ENCODE assay signal across 25 mouse cellular contexts in genomic region chr1:160145606-160146005, GRCm38 (mm10). TPM values are rescaled to one million over a fixed set of nuclear protein-coding genes. Genes with fewer than 3 reads are reported as not detected.
DNase-seq lines count a peak whose midpoint lies in the region; ATAC-seq and TF ChIP-seq lines count a peak whose summit lies in the region.
"Had no signal": no experiment of that assay in that cellular context is flagged by ENCODE, and none has a peak within 500 bp of the region (broad histone marks: within the 10 kb centered on the region; RNA-seq: fewer than 3 reads in every experiment).

No protein-coding gene starts in this region.

- no peak overlapping the region for H3K4me2 ChIP-seq in hindbrain, embryonic 12.5 days (replicated peaks)
- no peak overlapping the region for H3K4me2 ChIP-seq in stomach, embryonic 16.5 days (ENCODE audit: low read depth, low read length)
- H3K4me2 ChIP-seq in stomach, postnatal 0 days (replicated peaks; ENCODE audit: low read depth) = no peak overlapping the region
- H3K4me2 ChIP-seq: heart, embryonic 13.5 days; hindbrain, embryonic 14.5 days had no signal

- H3K27me3 ChIP-seq in hindbrain, embryonic 10.5 days (ENCODE audit: insufficient read depth, poor library complexity, severe bottlenecking) = no peaks in the 10 kb centered on the region
- no peaks in the 10 kb centered on the region for H3K27me3 ChIP-seq in hindbrain, embryonic 12.5 days
- no peaks in the 10 kb centered on the region for H3K27me3 ChIP-seq in stomach, embryonic 16.5 days (ENCODE audit: control insufficient read depth, insufficient read depth, low read length)
- no peaks in the 10 kb centered on the region for H3K27me3 ChIP-seq in stomach, postnatal 0 days (ENCODE audit: control insufficient read depth, insufficient read depth, low read length)
- H3K27me3 ChIP-seq: heart, embryonic 13.5 days had no signal

- no peak for TF ChIP-seq EP300 in stomach, postnatal 0 days (optimal IDR thresholded peaks at IDR 0.05)

- DNase-seq in hindbrain, embryonic 10.5 days (ENCODE audit: low spot score) = no peak
- DNase-seq in stomach, postnatal 0 days (ENCODE audit: low spot score) = no peak
- DNase-seq in ES-CJ7 (ENCODE audit: low read depth, low spot score) = peak; percentile 65
- DNase-seq in ZHBTc4 (ENCODE audit: low read depth, low spot score) = peak; percentile 16
- no peak for DNase-seq in cerebellum, postnatal 36 days
- DNase-seq in yolk sac, embryonic 10.5 days (ENCODE audit: low spot score) = no peak
- DNase-seq: adrenal gland, adult 2 months; adrenal gland, postnatal 14 days; cerebellum, adult 11-12 months; cerebellum, adult 8-10 months; cerebellum, postnatal 10 days; gastrocnemius, postnatal 25 days; heart, adult 2 months; heart, postnatal 14 days had no signal

- no peak for TF ChIP-seq CTCF in stomach, postnatal 0 days (IDR thresholded peaks at IDR 0.05; ENCODE audit: low read depth)

- WGBS in hindbrain, embryonic 10.5 days = 73% methylated on average over 3 of the region's 3 CpGs
- WGBS in hindbrain, embryonic 12.5 days = 85% methylated on average over 3 of the region's 3 CpGs
- WGBS in stomach, embryonic 16.5 days = 73% methylated on average over 3 of the region's 3 CpGs
- WGBS in stomach, postnatal 0 days = 66% methylated on average over 3 of the region's 3 CpGs

- H3K27ac ChIP-seq in hindbrain, embryonic 10.5 days = peak overlapping the region; percentile 23; the same call in 1 of the 2 replicates
- no peak overlapping the region for H3K27ac ChIP-seq in hindbrain, embryonic 12.5 days
- no peak overlapping the region for H3K27ac ChIP-seq in stomach, embryonic 16.5 days (ENCODE audit: low read length)
- no peak overlapping the region for H3K27ac ChIP-seq in stomach, postnatal 0 days (replicated peaks)
- H3K27ac ChIP-seq: forebrain, embryonic 10.5 days; heart, adult 2 months; heart, embryonic 10.5 days; heart, embryonic 13.5 days; hindbrain, embryonic 14.5 days; hindbrain, postnatal 0 days had no signal

- H3K36me3 ChIP-seq in hindbrain, embryonic 10.5 days = no peaks in the 10 kb centered on the region
- H3K36me3 ChIP-seq in hindbrain, embryonic 12.5 days = no peaks in the 10 kb centered on the region
- no peaks in the 10 kb centered on the region for H3K36me3 ChIP-seq in stomach, embryonic 16.5 days (ENCODE audit: control insufficient read depth, insufficient read depth, low read length)
- no peaks in the 10 kb centered on the region for H3K36me3 ChIP-seq in stomach, postnatal 0 days (ENCODE audit: control insufficient read depth, insufficient read depth, low read length)
- H3K36me3 ChIP-seq: forebrain, embryonic 10.5 days; heart, embryonic 10.5 days; heart, embryonic 13.5 days had no signal

- no peak overlapping the region for H3K9ac ChIP-seq in hindbrain, embryonic 12.5 days
- H3K9ac ChIP-seq in stomach, embryonic 16.5 days (ENCODE audit: low read length) = no peak overlapping the region
- no peak overlapping the region for H3K9ac ChIP-seq in stomach, postnatal 0 days (ENCODE audit: low read length)
- H3K9ac ChIP-seq: heart, embryonic 13.5 days; hindbrain, embryonic 14.5 days had no signal

- no peaks in the 10 kb centered on the region for H3K9me3 ChIP-seq in hindbrain, embryonic 10.5 days
- no peaks in the 10 kb centered on the region for H3K9me3 ChIP-seq in hindbrain, embryonic 12.5 days (replicated peaks)
- H3K9me3 ChIP-seq in stomach, embryonic 16.5 days (replicated peaks; ENCODE audit: control insufficient read depth, low read length) = no peaks in the 10 kb centered on the region
- no peaks in the 10 kb centered on the region for H3K9me3 ChIP-seq in stomach, postnatal 0 days (ENCODE audit: control insufficient read depth, low read length)
- H3K9me3 ChIP-seq: forebrain, embryonic 10.5 days; heart, embryonic 10.5 days; heart, embryonic 13.5 days had no signal

- peaks cover 12% of the 10 kb centered on the region for H3K4me1 ChIP-seq in hindbrain, embryonic 10.5 days (replicated peaks)
- peaks cover 15% of the 10 kb centered on the region; the same call in 1 of the 2 replicates for H3K4me1 ChIP-seq in hindbrain, embryonic 12.5 days
- no peaks in the 10 kb centered on the region for H3K4me1 ChIP-seq in stomach, embryonic 16.5 days (ENCODE audit: control insufficient read depth, insufficient read depth, low read length)
- no peaks in the 10 kb centered on the region for H3K4me1 ChIP-seq in stomach, postnatal 0 days (replicated peaks; ENCODE audit: control insufficient read depth, insufficient read depth)
- H3K4me1 ChIP-seq: heart, embryonic 10.5 days; heart, embryonic 13.5 days had no signal

- no peak for ATAC-seq in hindbrain, embryonic 12.5 days (ENCODE audit: low FRiP score)
- ATAC-seq in stomach, embryonic 16.5 days (ENCODE audit: insufficient read depth, low FRiP score) = peak; percentile 31; the same call in 1 of the 2 replicates
- ATAC-seq in stomach, postnatal 0 days (ENCODE audit: low FRiP score, low TSS enrichment) = no peak
- ATAC-seq: CD4-positive, CD25-positive, alpha-beta regulatory T cell, adult 4 months; hindbrain, postnatal 0 days; inflammation-experienced regulatory T-cells, adult 6 months; intestine, embryonic 16.5 days had no signal

- H3K4me3 ChIP-seq in hindbrain, embryonic 10.5 days = no peak overlapping the region
- no peak overlapping the region for H3K4me3 ChIP-seq in hindbrain, embryonic 12.5 days
- no peak overlapping the region for H3K4me3 ChIP-seq in stomach, embryonic 16.5 days (replicated peaks; ENCODE audit: low read length)
- H3K4me3 ChIP-seq in stomach, postnatal 0 days (ENCODE audit: low read depth, low read length) = no peak overlapping the region
- H3K4me3 ChIP-seq: forebrain, embryonic 10.5 days; heart, adult 2 months; heart, embryonic 10.5 days; heart, embryonic 13.5 days had no signal

RNA-seq across cellular contexts. Expression of gene Tnn, which starts 7.8 kb away (rescaled TPM):
- polyA plus RNA-seq in hindbrain, embryonic 10.5 days (2016; fragmentation: Nextera tagmentation; extraction: Ambion mirVana) = 0.07 TPM in 1 of 2 replicates, not detected in the other
- polyA plus RNA-seq in hindbrain, embryonic 12.5 days (2016; fragmentation: Nextera tagmentation; extraction: Ambion mirVana) = 0.22 and 0.23 TPM in 2 replicates
- polyA plus RNA-seq in stomach, embryonic 16.5 days (2015; fragmentation: Nextera tagmentation; extraction: Ambion mirVana) = 14.7 and 14.8 TPM in 2 replicates
- 3.7 and 4.0 TPM in 2 replicates for polyA plus RNA-seq in stomach, postnatal 0 days (2015; fragmentation: Nextera tagmentation; extraction: Ambion mirVana)
- polyA plus RNA-seq: adrenal gland, adult 2 months; C2C12; forebrain, embryonic 10.5 days; heart, embryonic 10.5 days; heart, embryonic 13.5 days; hindbrain, embryonic 14.5 days had no signal

RNA-seq across cellular contexts. Expression of gene Mrps14, which starts 49.4 kb away (rescaled TPM):
- polyA plus RNA-seq in hindbrain, embryonic 10.5 days (2016; fragmentation: Nextera tagmentation; extraction: Ambion mirVana) = 233 and 240 TPM in 2 replicates
- 182 and 187 TPM in 2 replicates for polyA plus RNA-seq in hindbrain, embryonic 12.5 days (2016; fragmentation: Nextera tagmentation; extraction: Ambion mirVana)
- 251 and 271 TPM in 2 replicates for polyA plus RNA-seq in stomach, embryonic 16.5 days (2015; fragmentation: Nextera tagmentation; extraction: Ambion mirVana)
- 248 and 259 TPM in 2 replicates for polyA plus RNA-seq in stomach, postnatal 0 days (2015; fragmentation: Nextera tagmentation; extraction: Ambion mirVana)

Comparison
In these comparisons a context has a peak if more than half of its experiments do, and no peak if none do; other contexts are left out.
1. DNase-seq: peak in ES-CJ7 (single experiment) and ZHBTc4 (single experiment); none in hindbrain, embryonic 10.5 days (single experiment), stomach, postnatal 0 days (single experiment), cerebellum, postnatal 36 days (0 of 2) and yolk sac, embryonic 10.5 days (single experiment).